Mouse (Mus musculus) MEL (cell line): ENCODE measurements around the gene Gm45208. TPM values are rescaled to one million over a fixed set of nuclear protein-coding genes. Genes with fewer than 3 reads are reported as not detected.
"Not testable (repeated sequence)": the region's sequence is repeated elsewhere in the genome, so short reads cannot be mapped to it uniquely, and the experiment has no call there.

Experiments
- DNase-seq: peaks from one replicate; pipeline ENCODE4 v3.0.0; 2011; ENCODE audit warnings: low read depth, low spot score
- H3K27ac ChIP-seq: 2 replicates; pipeline ENCODE4 v1.5.1; 2012; ENCODE audit warnings: low read depth, mild to moderate bottlenecking, control low read depth, low read length, moderate library complexity; ENCODE audit not compliant: control insufficient read depth
- H3K27me3 ChIP-seq, 2 experiments: fragments of 150-350 bp in 1 of 2; sonication (generic) in 1 of 2; 2 replicates each; pipeline ENCODE4 v1.6.1; 2012; ENCODE audit warnings: low read length in 2 of 2, mild to moderate bottlenecking in 2 of 2, improper control_type of control experiment in 1 of 2, moderate library complexity in 1 of 2; ENCODE audit not compliant: insufficient read depth in 2 of 2, control insufficient read depth in 1 of 2
- H3K36me3 ChIP-seq, 2 experiments: 2 replicates each; pipeline ENCODE4 v1.6.1; 2012 to 2014; ENCODE audit warnings: low read length in 2 of 2, improper control_type of control experiment in 1 of 2, inconsistent platforms in 1 of 2, mild to moderate bottlenecking in 1 of 2; ENCODE audit not compliant: insufficient read depth in 2 of 2, control insufficient read depth in 1 of 2
- H3K4me1 ChIP-seq, 2 experiments: fragments of 150-350 bp in 1 of 2; sonication (generic) in 1 of 2; 2 replicates each; pipeline ENCODE4 v1.6.1; 2012; ENCODE audit warnings: low read length in 2 of 2, improper control_type of control experiment in 1 of 2, mild to moderate bottlenecking in 1 of 2; ENCODE audit not compliant: insufficient read depth in 2 of 2, control insufficient read depth in 1 of 2
- H3K4me3 ChIP-seq, 2 experiments: fragments of 150-350 bp in 1 of 2; sonication (generic) in 1 of 2; 2 replicates each; pipeline ENCODE4 v1.5.1; 2012; ENCODE audit warnings: low read depth in 2 of 2, low read length in 2 of 2, mild to moderate bottlenecking in 2 of 2, moderate library complexity in 2 of 2, control low read depth in 1 of 2, improper control_type of control experiment in 1 of 2; ENCODE audit not compliant: control insufficient read depth in 1 of 2, insufficient read depth in 1 of 2
- H3K79me2 ChIP-seq: 2 replicates; pipeline ENCODE4 v1.6.1; 2012; ENCODE audit warnings: mild to moderate bottlenecking, low read length, moderate library complexity; ENCODE audit not compliant: control insufficient read depth, poor library complexity, insufficient read depth
- H3K9ac ChIP-seq: 2 replicates; pipeline ENCODE4 v1.6.1; 2012; ENCODE audit warnings: low read depth, mild to moderate bottlenecking, control low read depth, low read length, moderate library complexity; ENCODE audit not compliant: control insufficient read depth, poor library complexity, severe bottlenecking
- H3K9me3 ChIP-seq: fragments of 150-350 bp; sonication (generic); replicated peaks from 2 replicates; pipeline ENCODE4 v1.6.1; 2012; ENCODE audit warnings: mild to moderate bottlenecking, low read length, improper control_type of control experiment, moderate library complexity; ENCODE audit not compliant: insufficient read depth
- CHD2 ChIP-seq: IDR thresholded peaks from 2 replicates; pipeline ENCODE4 v1.6.1; 2011; ENCODE audit warnings: low read length, improper control_type of control experiment
- CTCF ChIP-seq, 3 experiments: IDR thresholded peaks in 2 of 3; conservative IDR thresholded peaks in 1 of 3; 2 replicates each; pipeline ENCODE4 v1.5.1; 2011 to 2012; ENCODE audit warnings: low read length in 3 of 3, low read depth in 2 of 3, mild to moderate bottlenecking in 2 of 3, improper control_type of control experiment in 1 of 3, inconsistent platforms in 1 of 3, mixed read lengths in 1 of 3, moderate library complexity in 1 of 3; ENCODE audit not compliant: control insufficient read depth in 1 of 3, insufficient read depth in 1 of 3, poor library complexity in 1 of 3, severe bottlenecking in 1 of 3
- E2F4 ChIP-seq: IDR thresholded peaks from 2 replicates; pipeline ENCODE4 v1.6.1; 2011; ENCODE audit warnings: low read depth, low read length, improper control_type of control experiment, borderline replicate concordance
- ELF1 ChIP-seq: IDR thresholded peaks from 2 replicates; pipeline ENCODE4 v1.6.1; 2014; ENCODE audit warnings: low read depth, mild to moderate bottlenecking, inconsistent platforms, low read length, improper control_type of control experiment, moderate library complexity
- ETS1 ChIP-seq: IDR thresholded peaks from 2 replicates; pipeline ENCODE4 v1.6.1; 2012; ENCODE audit warnings: low read depth, mild to moderate bottlenecking, inconsistent platforms, low read length, improper control_type of control experiment, moderate library complexity
- GATA1 ChIP-seq: IDR thresholded peaks from 2 replicates; pipeline ENCODE4 v1.6.1; 2011; ENCODE audit warnings: low read depth, low read length, improper control_type of control experiment
- JUND ChIP-seq: IDR thresholded peaks from 2 replicates; pipeline ENCODE4 v1.6.1; 2011; ENCODE audit warnings: low read depth, mild to moderate bottlenecking, improper control_type of control experiment, low read length
- MAX ChIP-seq: IDR thresholded peaks from 2 replicates; pipeline ENCODE4 v1.6.1; 2011; ENCODE audit warnings: low read length, improper control_type of control experiment
- MEF2A ChIP-seq: IDR thresholded peaks from 2 replicates; pipeline ENCODE4 v1.6.1; 2014; ENCODE audit warnings: low read depth, mild to moderate bottlenecking, inconsistent platforms, low read length, improper control_type of control experiment; ENCODE audit not compliant: poor library complexity, insufficient replicate concordance, severe bottlenecking; ENCODE audit errors: extremely low read depth
- MXI1 ChIP-seq: IDR thresholded peaks from 2 replicates; pipeline ENCODE4 v1.6.1; 2011; ENCODE audit warnings: mild to moderate bottlenecking, low read depth, low read length, improper control_type of control experiment
- MYB ChIP-seq: IDR thresholded peaks from 2 replicates; pipeline ENCODE4 v1.6.1; 2011; ENCODE audit warnings: mild to moderate bottlenecking, low read depth, low read length, improper control_type of control experiment
- NELFE ChIP-seq: IDR thresholded peaks from 2 replicates; pipeline ENCODE4 v1.6.1; 2011; ENCODE audit warnings: low read depth, low read length, improper control_type of control experiment
- NRF1 ChIP-seq: IDR thresholded peaks from 2 replicates; pipeline ENCODE4 v1.6.1; 2014; ENCODE audit warnings: low read depth, mild to moderate bottlenecking, inconsistent platforms, low read length, improper control_type of control experiment, moderate library complexity; ENCODE audit not compliant: poor library complexity, insufficient read depth, severe bottlenecking
- POLR2A ChIP-seq, 2 experiments: IDR thresholded peaks; 2 replicates each; pipeline ENCODE4 v1.6.1; 2011 to 2012; ENCODE audit warnings: low read length in 2 of 2, mild to moderate bottlenecking in 2 of 2, control low read depth in 1 of 2, improper control_type of control experiment in 1 of 2, low read depth in 1 of 2, moderate library complexity in 1 of 2; ENCODE audit not compliant: control insufficient read depth in 1 of 2, insufficient read depth in 1 of 2, poor library complexity in 1 of 2
- POLR2AphosphoS2 ChIP-seq: IDR thresholded peaks from 2 replicates; pipeline ENCODE4 v1.6.1; 2011; ENCODE audit warnings: low read length, improper control_type of control experiment
- POLR2AphosphoS5 ChIP-seq: IDR thresholded peaks from 2 replicates; pipeline ENCODE4 v1.6.1; 2012; ENCODE audit warnings: low read depth, borderline replicate concordance, mild to moderate bottlenecking, inconsistent platforms, low read length, moderate library complexity, mixed read lengths
- RAD21 ChIP-seq: IDR thresholded peaks from 2 replicates; pipeline ENCODE4 v1.6.1; 2011; ENCODE audit warnings: mild to moderate bottlenecking, low read depth, low read length, improper control_type of control experiment
- SMC3 ChIP-seq: IDR thresholded peaks from 2 replicates; pipeline ENCODE4 v1.6.1; 2011; ENCODE audit warnings: low read depth, low read length, improper control_type of control experiment
- TAL1 ChIP-seq: IDR thresholded peaks from 2 replicates; pipeline ENCODE4 v1.6.1; 2012; ENCODE audit warnings: mild to moderate bottlenecking, inconsistent platforms, low read length, moderate library complexity, mixed read lengths
- USF1 ChIP-seq: IDR thresholded peaks from 2 replicates; pipeline ENCODE4 v1.6.1; 2014; ENCODE audit warnings: low read depth, mild to moderate bottlenecking, inconsistent platforms, low read length, improper control_type of control experiment, moderate library complexity
- USF2 ChIP-seq, 2 experiments: IDR thresholded peaks; 2 replicates each; pipeline ENCODE4 v1.6.1; 2011 to 2012; ENCODE audit warnings: improper control_type of control experiment in 2 of 2, low read length in 2 of 2, borderline replicate concordance in 1 of 2, inconsistent platforms in 1 of 2, low read depth in 1 of 2, mild to moderate bottlenecking in 1 of 2; ENCODE audit not compliant: insufficient read depth in 1 of 2
- ZC3H11A ChIP-seq: IDR thresholded peaks from 2 replicates; pipeline ENCODE4 v1.6.1; 2012; ENCODE audit warnings: low read depth, mild to moderate bottlenecking, inconsistent platforms, low read length, improper control_type of control experiment
- ZMIZ1 ChIP-seq: IDR thresholded peaks from 2 replicates; pipeline ENCODE4 v1.6.1; 2012; ENCODE audit warnings: low read depth, mild to moderate bottlenecking, inconsistent platforms, low read length, improper control_type of control experiment, moderate library complexity
- ZNF384 ChIP-seq: IDR thresholded peaks from 2 replicates; pipeline ENCODE4 v1.6.1; 2012; ENCODE audit warnings: low read depth, mild to moderate bottlenecking, inconsistent platforms, low read length, improper control_type of control experiment
- polyA plus RNA-seq, 2 experiments: library from polyadenylated mRNA; stranded (reverse) in 1 of 2; unstranded in 1 of 2; fragments of >175 nt in 1 of 2; fragments of >200 nt in 1 of 2; gene quantifications; 2 replicates each; pipeline versions ENCODE4 v1.2.1 to v1.2.4; 2012; ENCODE audit warnings: low replicate concordance in 2 of 2, low read depth in 1 of 2; ENCODE audit not compliant: insufficient read length in 2 of 2, insufficient read depth in 1 of 2, missing spikeins in 1 of 2
- total RNA-seq: library from RNA; depleted of rRNA; stranded (reverse); fragments of 300-350 nt; gene quantifications from 2 replicates; pipeline ENCODE4 v1.2.3, GENCODE M21; 2012

Gene Gm45208
- total and polyA plus RNA-seq, 3 experiments, result 11.0 TPM; not detected in 2

DNA sequence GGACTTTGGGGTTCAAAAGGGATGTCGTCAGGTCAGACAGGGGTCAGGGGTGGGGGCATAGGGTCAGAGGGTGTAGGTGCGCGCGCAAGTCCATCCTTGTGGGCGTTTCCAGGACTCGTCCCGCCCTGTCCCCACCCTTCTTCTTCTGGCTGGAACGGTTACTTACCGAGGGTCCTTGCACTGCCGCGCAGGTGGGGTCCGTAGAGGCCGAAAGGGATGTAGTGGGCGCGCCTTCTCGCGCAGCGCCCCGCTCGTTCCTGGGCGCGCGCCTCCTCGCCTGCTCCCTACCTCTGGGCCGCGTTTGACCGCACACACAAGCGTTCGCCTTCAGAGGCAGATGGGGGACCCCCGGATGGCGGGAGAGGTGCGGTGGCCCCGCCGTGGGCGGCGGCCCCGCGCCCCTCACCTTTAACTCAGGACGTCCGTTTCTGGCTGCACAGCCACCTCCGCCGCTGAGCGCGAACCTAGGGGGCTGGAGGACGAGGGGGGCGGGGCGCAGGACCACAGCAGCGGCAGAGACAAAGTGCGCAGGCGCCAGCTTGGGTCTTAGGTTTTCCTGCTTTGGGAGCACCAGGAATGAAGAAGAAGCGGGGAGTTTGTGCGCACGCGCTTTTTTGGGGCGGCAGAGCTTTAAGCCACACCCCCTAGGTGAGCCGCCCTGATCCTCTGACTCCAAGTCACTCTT is 28.5 kb downstream of the Gm45208 start, which contains the start of gene Ccdc120 (continued):
- TF ChIP-seq MEF2A, result no peak
- no peak for TF ChIP-seq POLR2AphosphoS2
- TF ChIP-seq GATA1, result no peak
- TF ChIP-seq ZNF384, result no peak
- no peak for TF ChIP-seq USF1
- TF ChIP-seq NRF1, result peak; percentile 81
- no peak for TF ChIP-seq CTCF (IDR thresholded peaks at IDR 0.05 in 2 of 3, conservative IDR thresholded peaks at IDR 0.05 in 1 of 3; ENCODE audit: control insufficient read depth in 1 of 3, insufficient read depth in 1 of 3, low read depth in 2 of 3, low read length in 3 of 3, poor library complexity in 1 of 3, severe bottlenecking in 1 of 3)
- no peak for TF ChIP-seq ETS1
- no peak for TF ChIP-seq ZMIZ1

DNA sequence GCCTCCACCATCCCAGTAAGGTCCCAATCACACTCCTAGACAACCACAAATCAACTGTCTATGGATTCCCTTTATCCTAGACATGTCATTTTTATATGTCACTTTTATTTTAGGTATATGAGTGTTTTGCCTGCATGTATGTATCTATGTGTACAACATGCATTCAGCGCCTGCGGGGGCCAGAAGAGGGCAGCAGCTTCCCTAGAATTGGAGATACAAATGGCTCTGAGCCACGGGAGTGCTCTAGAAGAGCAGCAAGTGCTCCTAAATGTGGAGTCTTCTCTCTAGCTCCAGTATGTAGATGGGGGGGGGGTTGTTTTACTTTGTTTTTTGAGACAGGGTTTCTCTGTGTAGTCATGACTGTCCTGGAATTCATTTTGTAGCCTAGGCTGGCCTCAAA is 31.6 kb downstream of the Gm45208 start:
- not testable (repeated sequence) for H3K9me3 ChIP-seq, H3K36me3 ChIP-seq, H3K4me3 ChIP-seq, H3K79me2 ChIP-seq, H3K27ac ChIP-seq, H3K9ac ChIP-seq, H3K27me3 ChIP-seq, H3K4me1 ChIP-seq
- peak; percentile 70 for DNase-seq
- peak; percentile 49 for TF ChIP-seq RAD21
- peak; percentile 45 for TF ChIP-seq SMC3
- TF ChIP-seq CTCF (IDR thresholded peaks at IDR 0.05 in 2 of 3, conservative IDR thresholded peaks at IDR 0.05 in 1 of 3; ENCODE audit: control insufficient read depth in 1 of 3, insufficient read depth in 1 of 3, low read depth in 2 of 3, low read length in 3 of 3, poor library complexity in 1 of 3, severe bottlenecking in 1 of 3), result peak; percentile 18 to 46 (median 31); a peak in 5 of 6 replicates
- 0 out of 2 replicates have a peak, but pooled peaks have one; percentile 30 for TF ChIP-seq ZC3H11A

DNA sequence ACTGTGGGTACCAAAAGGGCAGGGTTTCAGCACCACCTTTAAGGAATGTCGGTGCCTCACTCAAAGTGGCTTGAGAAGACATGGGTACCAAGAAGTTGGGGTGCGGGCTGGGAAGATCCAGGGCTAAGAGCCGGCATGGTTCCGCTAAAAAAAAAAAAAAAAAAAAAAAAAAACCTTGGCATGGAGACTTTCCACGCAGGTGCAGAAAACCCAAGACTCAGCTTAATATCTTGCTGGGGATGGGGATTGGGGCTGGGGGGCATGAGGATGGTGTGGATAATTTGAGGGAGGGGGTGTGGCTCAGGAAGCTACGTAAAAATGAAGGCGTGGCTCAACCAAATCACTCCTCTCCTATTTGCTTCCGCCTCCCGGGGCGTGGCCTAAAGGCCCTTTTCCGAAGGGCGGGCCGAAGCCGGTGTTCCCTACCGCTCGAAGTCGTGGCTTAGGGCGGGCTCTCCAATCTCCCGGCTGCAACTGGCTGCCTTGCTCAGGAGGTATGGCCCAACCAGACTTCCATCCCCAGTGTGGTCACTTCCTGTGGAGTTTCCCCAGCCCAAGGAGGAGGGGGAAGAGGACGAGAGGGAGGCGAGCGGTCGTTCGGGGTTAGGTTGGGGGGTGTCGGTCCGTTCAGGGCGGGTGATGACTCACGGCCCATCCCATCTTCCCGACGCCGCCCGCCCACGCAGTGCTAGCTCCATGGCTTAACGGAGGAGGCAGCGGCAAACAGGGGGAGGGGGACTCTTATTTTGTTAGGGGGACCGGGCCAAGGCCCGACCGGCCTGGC is 40.3 kb downstream of the Gm45208 start, which contains the start of gene Tfe3:
Gene Tfe3 (plus strand): TSS at position 424 of the 784 bp plus-strand sequence.
- H3K79me2 ChIP-seq, result peaks cover 18% of the 10 kb centered on the region
- H3K4me1 ChIP-seq, result peaks cover 8 to 24% of the 10 kb centered on the region in 2 experiments
- H3K9ac ChIP-seq, result peak within 1 kb of the TSS; percentile 63
- peaks cover 2 to 15% of the 10 kb centered on the region in 2 experiments; a peak in 3 of 4 replicates for H3K36me3 ChIP-seq
- H3K4me3 ChIP-seq, result peak within 1 kb of the TSS; percentile 72 to 75
- peak; percentile 99 for DNase-seq
- H3K9me3 ChIP-seq, result no peaks in the 10 kb centered on the region
- peak within 1 kb of the TSS; percentile 86 for H3K27ac ChIP-seq
- H3K27me3 ChIP-seq, result no peaks in the 10 kb centered on the region
- 0 out of 2 replicates have a peak, but pooled peaks have one; percentile 32 for TF ChIP-seq ETS1
- TF ChIP-seq ZNF384, result peak; percentile 73
- no peak for TF ChIP-seq USF2 (IDR thresholded peaks at IDR 0.05; ENCODE audit: borderline replicate concordance in 1 of 2, insufficient read depth in 1 of 2, low read depth in 1 of 2, low read length in 2 of 2)
- no peak for TF ChIP-seq TAL1
- TF ChIP-seq RAD21, result no peak
- no peak for TF ChIP-seq POLR2AphosphoS5
- no peak for TF ChIP-seq MYB
- TF ChIP-seq MXI1, result no peak; the same call in 1 of the 2 replicates
- peak; percentile 12; the same call in 1 of the 2 replicates for TF ChIP-seq MAX
- no peak for TF ChIP-seq JUND
- peak in 1 of 2 experiments; percentile 80; a peak in 2 of 4 replicates for TF ChIP-seq POLR2A (IDR thresholded peaks at IDR 0.05; ENCODE audit: control insufficient read depth in 1 of 2, insufficient read depth in 1 of 2, low read depth in 1 of 2, low read length in 2 of 2, poor library complexity in 1 of 2)
- peak; percentile 61 for TF ChIP-seq ELF1
- no peak for TF ChIP-seq SMC3
- TF ChIP-seq CHD2, result no peak
- TF ChIP-seq NELFE, result peak; percentile 75
- TF ChIP-seq POLR2AphosphoS2, result peak; percentile 50; the same call in 1 of the 2 replicates
- TF ChIP-seq ZC3H11A, result no peak
- peak; percentile 75; the same call in 1 of the 2 replicates for TF ChIP-seq ZMIZ1
- no peak for TF ChIP-seq E2F4
